Mouse (Mus musculus): ENCODE data around the gene Olfr1245.
"Not testable (repeated sequence)": the region's sequence is repeated elsewhere in the genome, so short reads cannot be mapped to it uniquely, and the experiment has no call there.

Gene Olfr1245

DNA sequence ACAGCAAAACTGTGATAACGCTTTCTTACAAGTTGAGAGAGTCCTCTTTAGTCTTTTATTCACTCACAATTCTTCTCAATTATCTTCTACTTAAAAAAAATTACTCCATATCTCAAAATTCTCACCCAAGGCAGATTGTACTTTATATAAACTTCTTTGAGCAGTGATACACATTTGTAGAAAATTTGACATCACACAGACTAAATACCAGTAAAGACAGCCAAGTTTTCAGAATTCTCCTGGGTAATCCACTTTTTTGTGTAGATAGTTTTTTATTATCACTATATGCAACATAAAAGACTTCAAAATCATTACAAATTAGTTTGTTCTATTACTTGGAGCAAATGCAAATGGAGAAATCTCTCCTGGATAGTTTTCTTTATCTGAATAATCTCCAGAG is at the start of gene Olfr1245:
Olfr1245 (minus strand) TSS at position 101 of the 400 bp plus-strand sequence.
- DNase-seq, result no peak

DNA sequence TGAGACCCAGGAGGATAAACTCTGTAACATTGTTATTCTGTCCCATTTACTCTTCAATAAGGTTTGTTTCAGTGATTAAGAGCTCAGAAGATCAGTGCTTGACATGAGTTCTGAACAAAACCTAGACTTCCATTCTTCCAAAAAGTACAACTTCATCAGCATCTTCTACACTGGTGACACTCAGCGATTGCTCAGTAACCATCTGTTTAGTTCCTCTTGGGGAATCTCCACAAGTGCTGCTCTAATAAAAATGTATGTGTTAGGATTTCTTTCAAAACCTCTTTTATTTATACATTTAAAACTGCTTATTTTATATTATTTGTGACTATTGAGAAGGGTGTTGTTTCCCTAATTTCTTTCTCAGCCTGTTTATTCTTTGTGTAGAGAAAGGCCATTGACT is 39.9 kb upstream of the Olfr1245 start, which contains the start of gene Olfr1248:
Olfr1248 (minus strand) TSS at position 101 of the 400 bp plus-strand sequence.
- DNase-seq, result not testable (repeated sequence)

DNA sequence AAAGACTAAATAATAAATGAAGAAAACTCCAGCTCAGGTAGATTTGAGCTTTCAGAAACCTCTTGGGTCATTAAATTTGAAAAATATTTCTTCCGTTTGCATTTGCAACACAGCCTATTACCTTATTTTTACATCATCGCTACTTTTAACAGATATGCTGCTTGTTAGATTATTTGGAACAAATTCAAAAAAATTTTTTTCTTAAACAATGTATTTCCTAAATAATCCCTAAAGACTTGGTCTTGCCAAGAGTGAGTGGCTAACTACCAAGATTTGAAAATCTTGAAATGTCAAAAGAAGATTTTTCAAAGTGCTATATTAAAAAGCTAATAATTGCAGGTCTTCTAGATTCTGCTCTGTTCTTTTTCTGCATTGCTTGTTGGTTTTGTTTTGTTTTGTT is 35.8 kb upstream of the Olfr1245 start, which contains the start of gene Olfr1247:
Olfr1247 (minus strand) TSS at position 101 of the 400 bp plus-strand sequence.
- no peak for DNase-seq

DNA sequence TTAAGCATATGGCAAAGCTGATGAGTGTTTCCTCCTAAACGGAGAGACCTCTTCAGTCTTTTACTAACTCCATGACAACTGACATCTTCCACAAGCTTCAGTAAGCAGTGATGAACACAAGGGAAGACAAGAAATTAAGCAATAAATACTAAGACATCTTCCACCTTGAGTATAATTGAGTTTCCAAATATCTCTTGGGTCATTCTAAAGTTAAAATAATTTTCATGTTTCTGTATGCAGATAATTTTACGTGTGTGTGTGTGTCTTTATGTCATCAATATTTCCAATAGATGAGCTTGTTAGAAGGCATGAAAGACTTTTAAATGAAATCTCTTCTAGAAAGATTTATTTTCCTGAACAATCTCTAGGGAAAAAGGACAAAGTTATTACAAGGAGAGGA is 14.8 kb upstream of the Olfr1245 start, which contains the start of gene Olfr1246:
Olfr1246 (minus strand) TSS at position 101 of the 400 bp plus-strand sequence.
- no peak for DNase-seq

- not testable (repeated sequence) for DNase-seq
These were observed 15.5 kb downstream of the Olfr1245 start for GRCm38 (mm10) chr2:89562706-89563105.

DNA sequence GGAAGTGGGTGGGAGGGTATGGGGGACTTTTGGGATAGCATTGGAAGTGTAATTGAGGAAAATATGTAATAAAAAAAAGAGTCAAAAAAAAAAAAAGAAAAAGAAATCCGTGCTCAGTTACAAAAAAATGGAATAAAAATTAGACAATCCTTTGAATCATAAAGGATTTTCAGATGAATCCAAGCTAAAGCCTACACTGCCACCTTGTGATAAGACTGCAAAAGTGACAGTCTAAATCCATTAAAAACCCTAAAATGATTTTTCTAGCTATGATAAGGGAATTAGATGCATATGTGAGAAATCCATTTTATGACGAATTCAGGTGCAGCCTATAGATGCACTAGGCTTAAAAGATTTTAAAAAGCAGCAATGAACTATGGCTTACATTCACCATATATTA is 33.7 kb downstream of the Olfr1245 start:
- no peak for DNase-seq

GRCm38 (mm10) chr2:89539923-89540322 is 38.3 kb downstream of the Olfr1245 start:
- no peak for DNase-seq

GRCm38 (mm10) chr2:89531387-89531786 is 46.9 kb downstream of the Olfr1245 start, which contains the start of gene Olfr1243:
Gene Olfr1243 (minus strand): TSS chr2:89531487.
- no peak for DNase-seq
